14 mouse cellular contexts compared by ENCODE assay signal in genomic region chr6:30580841-30581176, GRCm38 (mm10). TPM values are rescaled to one million over a fixed set of nuclear protein-coding genes. Genes with fewer than 3 reads are reported as not detected.
A peak's percentile ranks its signal among the peaks of the same experiment; 100 is the strongest.
DNase-seq lines count a peak whose midpoint lies in the region; ATAC-seq lines count a peak whose summit lies in the region.
"Had no signal": no experiment of that assay in that cellular context is flagged by ENCODE, and none has a peak within 500 bp of the region (broad histone marks: within the 10 kb centered on the region; RNA-seq: fewer than 3 reads in every experiment).

No protein-coding gene starts in this region.

- no peaks in the 10 kb centered on the region for H3K9me3 ChIP-seq in kidney, embryonic 15.5 days (replicated peaks)
- H3K9me3 ChIP-seq in forebrain, embryonic 14.5 days (replicated peaks; ENCODE audit: control insufficient read depth, low read length): no peaks in the 10 kb centered on the region
- no peaks in the 10 kb centered on the region for H3K9me3 ChIP-seq in limb, embryonic 12.5 days
- H3K9me3 ChIP-seq in neural tube, embryonic 14.5 days (ENCODE audit: control insufficient read depth, low read length): no peaks in the 10 kb centered on the region
- H3K9me3 ChIP-seq: stomach, embryonic 15.5 days had no signal

- no peak overlapping the region for H3K4me3 ChIP-seq in kidney, embryonic 15.5 days (replicated peaks)
- H3K4me3 ChIP-seq in forebrain, embryonic 14.5 days (ENCODE audit: low read depth, low read length): no peak overlapping the region
- no peak overlapping the region for H3K4me3 ChIP-seq in limb, embryonic 12.5 days (replicated peaks)
- H3K4me3 ChIP-seq in neural tube, embryonic 14.5 days (ENCODE audit: low read depth, low read length): no peak overlapping the region
- H3K4me3 ChIP-seq: stomach, embryonic 15.5 days had no signal

- no peaks in the 10 kb centered on the region for H3K36me3 ChIP-seq in kidney, embryonic 15.5 days
- H3K36me3 ChIP-seq in forebrain, embryonic 14.5 days (ENCODE audit: control insufficient read depth, insufficient read depth, low read length): no peaks in the 10 kb centered on the region
- H3K36me3 ChIP-seq in limb, embryonic 12.5 days: no peaks in the 10 kb centered on the region
- no peaks in the 10 kb centered on the region for H3K36me3 ChIP-seq in neural tube, embryonic 14.5 days (ENCODE audit: control insufficient read depth, insufficient read depth, low read length)
- H3K36me3 ChIP-seq: stomach, embryonic 15.5 days had no signal

- 31% methylated on average over 8 of the region's 8 CpGs for WGBS in kidney, embryonic 15.5 days
- 23% methylated on average over 8 of the region's 8 CpGs for WGBS in forebrain, embryonic 14.5 days
- 40% methylated on average over 8 of the region's 8 CpGs for WGBS in limb, embryonic 12.5 days
- 23% methylated on average over 8 of the region's 8 CpGs for WGBS in neural tube, embryonic 14.5 days

- no peak for DNase-seq in kidney, adult 11 months
- DNase-seq in forebrain, embryonic 14.5 days (ENCODE audit: low spot score): no peak
- DNase-seq in kidney, adult 18-20 months: no peak
- no peak for DNase-seq in layer of hippocampus, adult 9-10 months (ENCODE audit: low spot score)
- DNase-seq: adrenal gland, postnatal 36 days; cerebellum, adult 18-20 months; kidney, adult 2 months; lung, adult 2 months had no signal

- no peaks in the 10 kb centered on the region for H3K27me3 ChIP-seq in kidney, embryonic 15.5 days
- H3K27me3 ChIP-seq in forebrain, embryonic 14.5 days (replicated peaks; ENCODE audit: control insufficient read depth, insufficient read depth, low read length): no peaks in the 10 kb centered on the region
- no peaks in the 10 kb centered on the region for H3K27me3 ChIP-seq in limb, embryonic 12.5 days
- no peaks in the 10 kb centered on the region for H3K27me3 ChIP-seq in neural tube, embryonic 14.5 days (ENCODE audit: control insufficient read depth, insufficient read depth, low read length)
- H3K27me3 ChIP-seq: stomach, embryonic 15.5 days had no signal

- no peak for ATAC-seq in kidney, embryonic 15.5 days (replicated peaks; ENCODE audit: low FRiP score)
- ATAC-seq in forebrain, embryonic 14.5 days: no peak; the same call in 1 of the 2 replicates
- ATAC-seq in limb, embryonic 12.5 days (ENCODE audit: insufficient number of reproducible peaks, insufficient read depth, low FRiP score, low TSS enrichment, low read depth): no peak
- ATAC-seq in neural tube, embryonic 14.5 days (ENCODE audit: low read depth): peak; percentile 17
- ATAC-seq: CD4-positive, CD25-positive, alpha-beta regulatory T cell, adult 4 months had no signal

- H3K4me1 ChIP-seq in kidney, embryonic 15.5 days: peaks cover 27% of the 10 kb centered on the region
- peaks cover 18% of the 10 kb centered on the region for H3K4me1 ChIP-seq in forebrain, embryonic 14.5 days (ENCODE audit: control insufficient read depth, insufficient read depth, low read length)
- H3K4me1 ChIP-seq in limb, embryonic 12.5 days (replicated peaks): peaks cover 32% of the 10 kb centered on the region
- peaks cover 11% of the 10 kb centered on the region for H3K4me1 ChIP-seq in neural tube, embryonic 14.5 days (ENCODE audit: control insufficient read depth, insufficient read depth, low read length)

- no peak overlapping the region for H3K9ac ChIP-seq in kidney, embryonic 15.5 days
- 0 out of 2 replicates have a peak overlapping the region, but pooled peaks have one; percentile 1 for H3K9ac ChIP-seq in forebrain, embryonic 14.5 days (ENCODE audit: low read length)
- no peak overlapping the region; the same call in 1 of the 2 replicates for H3K9ac ChIP-seq in limb, embryonic 12.5 days (replicated peaks)
- no peak overlapping the region for H3K9ac ChIP-seq in neural tube, embryonic 14.5 days (replicated peaks; ENCODE audit: low read depth, low read length)
- H3K9ac ChIP-seq: stomach, embryonic 15.5 days had no signal

- peak overlapping the region; percentile 49; the same call in 1 of the 2 replicates for H3K27ac ChIP-seq in kidney, embryonic 15.5 days
- H3K27ac ChIP-seq in forebrain, embryonic 14.5 days (ENCODE audit: low read depth, low read length): peak overlapping the region; percentile 86
- H3K27ac ChIP-seq in limb, embryonic 12.5 days: peak overlapping the region; percentile 78
- H3K27ac ChIP-seq in neural tube, embryonic 14.5 days (ENCODE audit: low read depth, low read length): peak overlapping the region; percentile 45; the same call in 1 of the 2 replicates
- H3K27ac ChIP-seq: stomach, embryonic 15.5 days had no signal

- no peak overlapping the region for H3K4me2 ChIP-seq in kidney, embryonic 15.5 days
- peak overlapping the region; percentile 30; the same call in 1 of the 2 replicates for H3K4me2 ChIP-seq in forebrain, embryonic 14.5 days (ENCODE audit: low read length)
- no peak overlapping the region for H3K4me2 ChIP-seq in limb, embryonic 12.5 days
- H3K4me2 ChIP-seq in neural tube, embryonic 14.5 days (ENCODE audit: low read depth, low read length): peak overlapping the region; percentile 15; the same call in 1 of the 2 replicates
- H3K4me2 ChIP-seq: stomach, embryonic 15.5 days had no signal

RNA-seq across cellular contexts. Expression of gene Cpa4, which starts 12.6 kb away (rescaled TPM):
- polyA plus RNA-seq in kidney, embryonic 15.5 days (2015; fragmentation: Nextera tagmentation; extraction: Ambion mirVana): 0.18 and 0.37 TPM in 2 replicates
- polyA plus RNA-seq in forebrain, embryonic 14.5 days (2014; fragmentation: Nextera tagmentation; extraction: Ambion mirVana): 2.3 and 2.8 TPM in 2 replicates
- 1.9 TPM in 2 replicates for polyA plus RNA-seq in limb, embryonic 12.5 days (2016; fragmentation: Nextera tagmentation; extraction: Ambion mirVana)
- 0.71 and 0.90 TPM in 2 replicates for polyA plus RNA-seq in neural tube, embryonic 14.5 days (2014; fragmentation: Nextera tagmentation; extraction: Ambion mirVana)
- polyA plus RNA-seq: CD4-positive, CD25-positive, alpha-beta regulatory T cell, adult 4 months; kidney, adult 2 months; urinary bladder, adult 2 months had no signal

RNA-seq across cellular contexts. Expression of gene Cpa5, which starts 30.0 kb away (rescaled TPM):
- polyA plus RNA-seq in kidney, embryonic 15.5 days (2015; fragmentation: Nextera tagmentation; extraction: Ambion mirVana): 0.40 and 0.66 TPM in 2 replicates
- 0.10 TPM in 2 replicates for polyA plus RNA-seq in forebrain, embryonic 14.5 days (2014; fragmentation: Nextera tagmentation; extraction: Ambion mirVana)
- 0.14 and 0.33 TPM in 2 replicates for polyA plus RNA-seq in limb, embryonic 12.5 days (2016; fragmentation: Nextera tagmentation; extraction: Ambion mirVana)
- not detected in 2 replicates for polyA plus RNA-seq in neural tube, embryonic 14.5 days (2014; fragmentation: Nextera tagmentation; extraction: Ambion mirVana)
- polyA plus RNA-seq: CD4-positive, CD25-positive, alpha-beta regulatory T cell, adult 4 months; kidney, adult 2 months; lung, adult 2 months had no signal

RNA-seq across cellular contexts. Expression of gene Cpa2, which starts 39.4 kb away (rescaled TPM):
- 20.2 and 21.5 TPM in 2 replicates for polyA plus RNA-seq in kidney, embryonic 15.5 days (2015; fragmentation: Nextera tagmentation; extraction: Ambion mirVana)
- polyA plus RNA-seq in forebrain, embryonic 14.5 days (2014; fragmentation: Nextera tagmentation; extraction: Ambion mirVana): 4.5 and 5.4 TPM in 2 replicates
- polyA plus RNA-seq in limb, embryonic 12.5 days (2016; fragmentation: Nextera tagmentation; extraction: Ambion mirVana): 23.7 and 28.1 TPM in 2 replicates
- 5.1 and 10.6 TPM in 2 replicates for polyA plus RNA-seq in neural tube, embryonic 14.5 days (2014; fragmentation: Nextera tagmentation; extraction: Ambion mirVana)

RNA-seq across cellular contexts. Expression of gene Cpa1, which starts 58.2 kb away (rescaled TPM):
- polyA plus RNA-seq in kidney, embryonic 15.5 days (2015; fragmentation: Nextera tagmentation; extraction: Ambion mirVana): 1.8 and 3.0 TPM in 2 replicates
- polyA plus RNA-seq in forebrain, embryonic 14.5 days (2014; fragmentation: Nextera tagmentation; extraction: Ambion mirVana): 0.58 and 1.5 TPM in 2 replicates
- polyA plus RNA-seq in limb, embryonic 12.5 days (2016; fragmentation: Nextera tagmentation; extraction: Ambion mirVana): 0.40 and 0.64 TPM in 2 replicates
- polyA plus RNA-seq in neural tube, embryonic 14.5 days (2014; fragmentation: Nextera tagmentation; extraction: Ambion mirVana): 0.37 and 0.50 TPM in 2 replicates
- polyA plus RNA-seq: CD4-positive, CD25-positive, alpha-beta regulatory T cell, adult 4 months had no signal

Comparison
In these comparisons a context has a peak if more than half of its experiments do, and no peak if none do; other contexts are left out.
1. H3K4me2 ChIP-seq: peak in forebrain, embryonic 14.5 days (single experiment) and neural tube, embryonic 14.5 days (single experiment); none in kidney, embryonic 15.5 days (single experiment) and limb, embryonic 12.5 days (single experiment).
2. Peak in every context shown above with its lines, with median percentiles within 50 percentile points of each other: H3K27ac ChIP-seq.